8 mouse cellular contexts compared by ENCODE assay signal in the genomic region with DNA sequence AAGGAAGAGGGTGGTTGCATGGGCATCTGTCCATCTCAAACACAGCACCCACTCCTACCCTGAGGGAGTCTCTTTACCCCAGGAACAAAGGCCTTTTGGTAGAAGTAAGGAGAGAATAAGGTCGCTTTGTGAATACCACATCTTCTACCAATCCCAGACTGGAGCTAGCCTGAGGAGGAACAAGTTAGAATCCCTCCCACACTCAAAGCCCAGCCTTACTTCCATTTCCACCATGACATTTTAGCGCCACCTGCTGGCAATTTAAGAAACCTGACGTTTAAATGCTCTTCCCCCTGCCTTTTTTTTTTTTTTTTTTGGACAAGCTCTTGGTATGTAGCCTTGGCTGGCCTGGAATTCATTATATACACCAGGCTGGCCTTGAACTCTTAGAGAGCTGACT. TPM values are rescaled to one million over a fixed set of nuclear protein-coding genes. Genes with fewer than 3 reads are reported as not detected.
DNase-seq lines count a peak whose midpoint lies in the region; ATAC-seq lines count a peak whose summit lies in the region.

No protein-coding gene starts in this region.

- peak; percentile 71 for ATAC-seq in frontal cortex, adult (ENCODE audit: low TSS enrichment)

- intact Hi-C loops in left cerebral cortex, postnatal 14 days (cut with DNase I), result loop anchor here (1.0 kb wide), 1 partner anchor 105 kb away; no protein-coding TSS in a partner anchor

- peak; percentile 48 to 60 for DNase-seq in cerebellum, adult 18-20 months
- DNase-seq in cerebellum, adult 11-12 months, result no peak
- peak; percentile 37 for DNase-seq in cerebellum, adult 9-11 months
- peak; percentile 91 for DNase-seq in hindlimb bud, embryonic 11.5 days (ENCODE audit: extremely low spot score, low read depth, low spot score)
- peak; percentile 85 to 87 for DNase-seq in left cerebral cortex, postnatal 14 days (ENCODE audit: low spot score in 2 of 2)
- peak; percentile 94 for DNase-seq in mesoderm, embryonic 11.5 days (ENCODE audit: low read depth, low spot score)
- DNase-seq in right cerebral cortex, postnatal 25 days, result peak; percentile 70

RNA-seq across cellular contexts. Expression of a gene that starts 19.4 kb away (rescaled TPM):
- 100 to 1,000 TPM; 148 to 165 TPM for total RNA-seq in left cerebral cortex, postnatal 14 days (2021)

RNA-seq across cellular contexts. Expression of a gene that starts 40.2 kb away (rescaled TPM):
- 100 to 1,000 TPM; 182 to 189 TPM for total RNA-seq in left cerebral cortex, postnatal 14 days (2021)

RNA-seq across cellular contexts. Expression of a gene that starts 52.6 kb away (rescaled TPM):
- 10 to 100 TPM; 42.3 to 43.9 TPM for total RNA-seq in left cerebral cortex, postnatal 14 days (2021)

RNA-seq across cellular contexts. Expression of a gene that starts 57.5 kb away (rescaled TPM):
- total RNA-seq in left cerebral cortex, postnatal 14 days (2021), result not detected

RNA-seq across cellular contexts. Expression of a gene that starts 58.2 kb away (rescaled TPM):
- total RNA-seq in left cerebral cortex, postnatal 14 days (2021), result 10 to 100 TPM; 63.6 to 64.6 TPM
